Mouse (Mus musculus): Measurements from ENCODE around the gene Pkmyt1. TPM values are rescaled to one million over a fixed set of nuclear protein-coding genes. Genes with fewer than 3 reads are reported as not detected.
"Not testable (repeated sequence)": the region's sequence is repeated elsewhere in the genome, so short reads cannot be mapped to it uniquely, and the experiment has no call there.

Gene Pkmyt1
- polyA plus RNA-seq, 1 experiment from 2014 or later: 20.8 TPM

- no peaks in the 10 kb centered on the region for H3K9me3 ChIP-seq (ENCODE audit: control insufficient read depth, low read length)
- H3K27me3 ChIP-seq (replicated peaks; ENCODE audit: control insufficient read depth, insufficient read depth, low read length): no peaks in the 10 kb centered on the region
- peak within 1 kb of the TSS; percentile 61 for H3K4me3 ChIP-seq (ENCODE audit: low read length)
- H3K9ac ChIP-seq (ENCODE audit: low read depth, low read length): peak within 1 kb of the TSS; percentile 80
- peak within 1 kb of the TSS; percentile 61 for H3K4me2 ChIP-seq (ENCODE audit: low read length)
- peak; percentile 97 for ATAC-seq
- peaks cover 14% of the 10 kb centered on the region for H3K4me1 ChIP-seq (ENCODE audit: control insufficient read depth, insufficient read depth, low read depth, low read length)
- H3K36me3 ChIP-seq (ENCODE audit: control insufficient read depth, insufficient read depth, low read length): no peaks in the 10 kb centered on the region; the same call in 1 of the 2 replicates
- 3% methylated on average over 57 of the region's 58 CpGs for WGBS
- H3K27ac ChIP-seq (ENCODE audit: low read depth, low read length): peak within 1 kb of the TSS; percentile 83
These were observed 45.4 kb downstream of the Pkmyt1 start, which contains the start of gene Flywch1 for GRCm38 (mm10) chr17:23771284-23772218. Gene Flywch1, minus strand, starts transcription at chr17:23771602.

GRCm38 (mm10) chr17:23772219-23772556, 46.1 kb downstream of the Pkmyt1 start:
- Histone ChIP-seq H3K4me1 (ENCODE audit: control insufficient read depth, insufficient read depth, low read depth, low read length) (peaks cover 14% of the 10 kb centered on the region), H3K4me3 (ENCODE audit: low read length) (peak overlapping the region; percentile 61), H3K4me2 (ENCODE audit: low read length) (peak overlapping the region; percentile 61)
- 92% methylated on average over 2 of the region's 2 CpGs for WGBS
- H3K27ac ChIP-seq (ENCODE audit: low read depth, low read length); H3K27me3 ChIP-seq (replicated peaks; ENCODE audit: control insufficient read depth, insufficient read depth, low read length); H3K9me3 ChIP-seq (ENCODE audit: control insufficient read depth, low read length); H3K9ac ChIP-seq (ENCODE audit: low read depth, low read length); H3K36me3 ChIP-seq (ENCODE audit: control insufficient read depth, insufficient read depth, low read length); ATAC-seq: not testable (repeated sequence)

GRCm38 (mm10) chr17:23773676-23774075, 47.5 kb downstream of the Pkmyt1 start:
- H3K36me3 ChIP-seq (ENCODE audit: control insufficient read depth, insufficient read depth, low read length): no peaks in the 10 kb centered on the region
- H3K4me2 ChIP-seq (ENCODE audit: low read length): no peak overlapping the region
- peaks cover 14% of the 10 kb centered on the region for H3K4me1 ChIP-seq (ENCODE audit: control insufficient read depth, insufficient read depth, low read depth, low read length)
- no peak for ATAC-seq
- H3K4me3 ChIP-seq (ENCODE audit: low read length): no peak overlapping the region
- no peak overlapping the region for H3K9ac ChIP-seq (ENCODE audit: low read depth, low read length)
- WGBS: 75% methylated on average over 6 of the region's 6 CpGs
- no peak overlapping the region for H3K27ac ChIP-seq (ENCODE audit: low read depth, low read length)
- no peaks in the 10 kb centered on the region for H3K9me3 ChIP-seq (ENCODE audit: control insufficient read depth, low read length)
- H3K27me3 ChIP-seq (replicated peaks; ENCODE audit: control insufficient read depth, insufficient read depth, low read length): no peaks in the 10 kb centered on the region

GRCm38 (mm10) chr17:23774090-23774489, 48.0 kb downstream of the Pkmyt1 start:
- WGBS: 6% methylated on average over 12 of the region's 12 CpGs
- no peak overlapping the region for H3K4me2 ChIP-seq (ENCODE audit: low read length)
- H3K9me3 ChIP-seq (ENCODE audit: control insufficient read depth, low read length): no peaks in the 10 kb centered on the region
- no peaks in the 10 kb centered on the region for H3K27me3 ChIP-seq (replicated peaks; ENCODE audit: control insufficient read depth, insufficient read depth, low read length)
- no peak overlapping the region for H3K9ac ChIP-seq (ENCODE audit: low read depth, low read length)
- H3K4me3 ChIP-seq (ENCODE audit: low read length): no peak overlapping the region
- peaks cover 13% of the 10 kb centered on the region for H3K4me1 ChIP-seq (ENCODE audit: control insufficient read depth, insufficient read depth, low read depth, low read length)
- ATAC-seq: no peak
- H3K27ac ChIP-seq (ENCODE audit: low read depth, low read length): no peak overlapping the region
- H3K36me3 ChIP-seq (ENCODE audit: control insufficient read depth, insufficient read depth, low read length): no peaks in the 10 kb centered on the region

- no peak for ATAC-seq
- H3K27me3 ChIP-seq (replicated peaks; ENCODE audit: control insufficient read depth, insufficient read depth, low read length): no peaks in the 10 kb centered on the region
- 79% methylated on average over 10 of the region's 10 CpGs for WGBS
- H3K9ac ChIP-seq (ENCODE audit: low read depth, low read length): no peak overlapping the region
- no peak overlapping the region for H3K4me2 ChIP-seq (ENCODE audit: low read length)
- no peaks in the 10 kb centered on the region for H3K36me3 ChIP-seq (ENCODE audit: control insufficient read depth, insufficient read depth, low read length)
- 0 out of 2 replicates have a peak, but pooled peaks cover 3% of the 10 kb centered on the region for H3K4me1 ChIP-seq (ENCODE audit: control insufficient read depth, insufficient read depth, low read depth, low read length)
- no peaks in the 10 kb centered on the region for H3K9me3 ChIP-seq (ENCODE audit: control insufficient read depth, low read length)
- no peak overlapping the region for H3K27ac ChIP-seq (ENCODE audit: low read depth, low read length)
- no peak overlapping the region for H3K4me3 ChIP-seq (ENCODE audit: low read length)
These were observed 50.1 kb downstream of the Pkmyt1 start for GRCm38 (mm10) chr17:23776216-23776615.

- Histone ChIP-seq H3K9ac (ENCODE audit: low read depth, low read length) (no peak overlapping the region), H3K4me2 (ENCODE audit: low read length) (no peak overlapping the region), H3K4me3 (ENCODE audit: low read length) (no peak overlapping the region), H3K4me1 (ENCODE audit: control insufficient read depth, insufficient read depth, low read depth, low read length) (0 out of 2 replicates have a peak, but pooled peaks cover under 1% of the 10 kb centered on the region), H3K36me3 (ENCODE audit: control insufficient read depth, insufficient read depth, low read length) (no peaks in the 10 kb centered on the region), H3K27me3 (replicated peaks; ENCODE audit: control insufficient read depth, insufficient read depth, low read length) (no peaks in the 10 kb centered on the region), H3K27ac (ENCODE audit: low read depth, low read length) (no peak overlapping the region), H3K9me3 (ENCODE audit: control insufficient read depth, low read length) (no peaks in the 10 kb centered on the region)
- no peak for ATAC-seq
- 76% methylated on average over 2 of the region's 2 CpGs for WGBS
These were observed 51.0 kb downstream of the Pkmyt1 start for GRCm38 (mm10) chr17:23777141-23777540.

GRCm38 (mm10) chr17:23778447-23778846, 52.3 kb downstream of the Pkmyt1 start:
- 63% methylated on average over 2 of the region's 2 CpGs for WGBS
- H3K9ac ChIP-seq (ENCODE audit: low read depth, low read length): no peak overlapping the region
- H3K36me3 ChIP-seq (ENCODE audit: control insufficient read depth, insufficient read depth, low read length): no peaks in the 10 kb centered on the region
- no peak for ATAC-seq
- H3K4me1 ChIP-seq (ENCODE audit: control insufficient read depth, insufficient read depth, low read depth, low read length): no peaks in the 10 kb centered on the region
- no peak overlapping the region for H3K27ac ChIP-seq (ENCODE audit: low read depth, low read length)
- no peaks in the 10 kb centered on the region for H3K9me3 ChIP-seq (ENCODE audit: control insufficient read depth, low read length)
- H3K4me2 ChIP-seq (ENCODE audit: low read length): no peak overlapping the region
- H3K27me3 ChIP-seq (replicated peaks; ENCODE audit: control insufficient read depth, insufficient read depth, low read length): no peaks in the 10 kb centered on the region
- no peak overlapping the region for H3K4me3 ChIP-seq (ENCODE audit: low read length)

- H3K9ac ChIP-seq (ENCODE audit: low read depth, low read length): no peak overlapping the region
- no peaks in the 10 kb centered on the region for H3K36me3 ChIP-seq (ENCODE audit: control insufficient read depth, insufficient read depth, low read length)
- H3K9me3 ChIP-seq (ENCODE audit: control insufficient read depth, low read length): no peaks in the 10 kb centered on the region
- H3K27ac ChIP-seq (ENCODE audit: low read depth, low read length): no peak overlapping the region
- ATAC-seq: no peak
- H3K27me3 ChIP-seq (replicated peaks; ENCODE audit: control insufficient read depth, insufficient read depth, low read length): no peaks in the 10 kb centered on the region
- H3K4me1 ChIP-seq (ENCODE audit: control insufficient read depth, insufficient read depth, low read depth, low read length): no peaks in the 10 kb centered on the region; the same call in 1 of the 2 replicates
- no peak overlapping the region for H3K4me3 ChIP-seq (ENCODE audit: low read length)
- H3K4me2 ChIP-seq (ENCODE audit: low read length): no peak overlapping the region
These were observed 57.2 kb downstream of the Pkmyt1 start for GRCm38 (mm10) chr17:23783352-23783751.

- Histone ChIP-seq H3K27me3 (replicated peaks; ENCODE audit: control insufficient read depth, insufficient read depth, low read length) (no peaks in the 10 kb centered on the region), H3K9ac (ENCODE audit: low read depth, low read length) (peak within 1 kb of the TSS; percentile 88), H3K27ac (ENCODE audit: low read depth, low read length) (peak within 1 kb of the TSS; percentile 92), H3K9me3 (ENCODE audit: control insufficient read depth, low read length) (no peaks in the 10 kb centered on the region), H3K36me3 (ENCODE audit: control insufficient read depth, insufficient read depth, low read length) (no peaks in the 10 kb centered on the region), H3K4me1 (ENCODE audit: control insufficient read depth, insufficient read depth, low read depth, low read length) (no peaks in the 10 kb centered on the region; the same call in none of the 2 replicates), H3K4me2 (ENCODE audit: low read length) (peak within 1 kb of the TSS; percentile 81), H3K4me3 (ENCODE audit: low read length) (peak within 1 kb of the TSS; percentile 69)
- peak; percentile 93 for ATAC-seq
- 4% methylated on average over 42 of the region's 43 CpGs for WGBS
These were observed 59.7 kb downstream of the Pkmyt1 start, which contains the start of gene Flywch2 for GRCm38 (mm10) chr17:23785561-23786471. Gene Flywch2, minus strand, starts transcription at chr17:23786081.
